Mouse (Mus musculus) spleen, embryonic (tissue): ENCODE data around the gene Ccdc102a.
"Not testable (repeated sequence)": the region's sequence is repeated elsewhere in the genome, so short reads cannot be mapped to it uniquely, and the experiment has no call there.

Source experiments
- CTCF ChIA-PET: fragments of 350-600 bp; sonication (Branson Sonifier 250); formaldehyde crosslinking; loops from one replicate; lab custom pipeline; 2022; lab: Charles Lee

The Ccdc102a gene

DNA sequence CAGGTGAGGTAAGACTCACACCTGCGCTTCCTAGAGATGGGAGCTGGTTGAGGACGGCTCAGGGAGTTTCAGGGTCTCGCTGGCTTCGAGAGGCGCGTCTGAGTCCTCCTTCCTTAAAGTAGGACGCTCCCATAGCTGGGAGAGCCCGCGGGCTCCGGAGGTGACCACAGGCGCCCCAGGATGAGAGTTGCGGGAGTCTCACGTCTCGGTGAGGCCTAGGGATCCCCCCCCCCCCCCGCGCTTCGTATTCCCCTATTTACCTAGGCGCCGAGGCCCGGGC, 42.1 kb downstream of the Ccdc102a start:
- CTCF ChIA-PET, result interaction anchor here (1.7 kb wide), 1 partner anchor 36 kb away, joined by 4 read pairs; no protein-coding TSS in a partner anchor

DNA sequence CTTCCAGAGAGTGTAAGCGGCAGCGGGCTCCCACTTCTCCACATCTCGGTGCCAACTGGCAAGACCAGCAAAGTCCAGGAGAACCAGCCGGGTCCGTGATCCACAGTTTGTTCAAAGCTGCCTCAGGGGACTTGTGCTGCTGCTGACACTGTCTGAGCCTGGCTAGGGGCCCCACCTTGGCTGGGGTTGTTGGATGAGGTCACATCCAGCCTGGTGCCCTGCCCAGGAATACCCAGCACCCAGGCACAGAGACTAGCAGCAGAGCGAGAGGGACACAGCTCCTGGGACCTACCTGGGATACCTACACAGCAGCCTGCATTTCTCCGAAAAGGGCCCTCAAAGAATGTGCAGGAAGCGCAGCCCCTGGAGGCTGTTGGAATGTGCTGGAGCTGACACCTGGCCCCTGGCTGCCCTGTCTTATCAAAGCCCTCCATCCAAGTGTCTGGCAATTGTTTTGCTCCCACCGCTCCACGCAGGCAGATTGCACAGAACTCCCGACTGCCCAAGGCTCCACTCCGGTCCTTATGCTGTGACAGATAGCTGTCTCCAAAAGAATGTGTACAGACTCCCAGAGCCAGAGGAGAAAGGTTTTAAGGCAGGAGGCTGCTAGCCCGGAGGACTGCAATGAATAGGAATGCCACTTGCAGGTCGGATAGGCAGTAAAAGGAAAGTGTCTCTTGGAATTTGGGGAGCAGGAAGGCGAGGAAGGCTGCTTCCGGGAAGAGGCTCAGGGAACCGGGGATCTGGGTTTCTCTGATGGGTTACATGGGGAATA, 42.6 kb downstream of the Ccdc102a start:
- CTCF ChIA-PET, result interaction anchor here (0.5 to 1.7 kb wide), 5 partner anchors 14 to 276 kb away, joined by 3 to 4 read pairs (median 3); no protein-coding TSS in a partner anchor

DNA sequence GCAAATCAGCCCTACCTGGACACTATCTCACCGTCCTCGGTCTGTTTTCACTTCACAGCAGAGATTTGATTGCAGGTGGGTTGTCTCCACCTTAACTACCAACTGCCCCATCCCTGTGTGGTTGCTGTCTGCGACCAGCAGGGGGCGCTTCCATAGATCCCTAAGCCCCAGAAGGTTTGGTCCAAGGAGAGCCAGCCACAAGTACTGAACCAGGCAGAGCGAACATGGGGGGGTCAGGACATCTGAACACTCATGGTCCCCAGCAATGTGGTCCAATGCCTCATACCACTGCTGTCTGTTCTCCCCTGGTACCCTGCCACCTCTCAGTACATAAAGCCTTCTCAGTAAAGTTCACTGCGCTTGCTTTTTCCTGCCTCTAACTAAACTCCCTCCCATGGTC, 43.5 kb downstream of the Ccdc102a start:
- CTCF ChIA-PET, result interaction anchor here (0.7 to 1.7 kb wide), 3 partner anchors 13 to 249 kb away, joined by 3 to 4 read pairs (median 3); no protein-coding TSS in a partner anchor

DNA sequence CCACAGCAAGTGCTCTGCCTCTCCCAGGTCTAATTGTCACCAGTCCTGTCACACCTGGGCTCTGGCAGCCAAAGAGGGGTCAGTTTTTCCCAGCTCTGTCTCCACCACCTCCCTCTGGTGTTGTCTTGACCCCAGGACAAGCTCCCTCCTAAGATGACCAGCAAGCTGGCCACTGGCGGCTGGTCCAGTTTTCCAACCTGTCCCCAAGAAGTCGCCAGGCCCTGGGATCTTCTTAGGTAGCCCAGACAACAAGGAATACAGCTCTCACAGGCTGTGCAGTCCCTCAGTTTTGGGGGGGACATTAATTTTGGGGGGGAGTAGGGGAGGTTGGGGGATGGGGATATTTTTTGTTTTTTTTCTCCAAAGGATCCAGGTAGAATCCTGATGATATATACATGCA, 45.3 kb downstream of the Ccdc102a start:
- CTCF ChIA-PET, result interaction anchor here (0.6 kb wide), 1 partner anchor 767 kb away, joined by 3 read pairs; no protein-coding TSS in a partner anchor

DNA sequence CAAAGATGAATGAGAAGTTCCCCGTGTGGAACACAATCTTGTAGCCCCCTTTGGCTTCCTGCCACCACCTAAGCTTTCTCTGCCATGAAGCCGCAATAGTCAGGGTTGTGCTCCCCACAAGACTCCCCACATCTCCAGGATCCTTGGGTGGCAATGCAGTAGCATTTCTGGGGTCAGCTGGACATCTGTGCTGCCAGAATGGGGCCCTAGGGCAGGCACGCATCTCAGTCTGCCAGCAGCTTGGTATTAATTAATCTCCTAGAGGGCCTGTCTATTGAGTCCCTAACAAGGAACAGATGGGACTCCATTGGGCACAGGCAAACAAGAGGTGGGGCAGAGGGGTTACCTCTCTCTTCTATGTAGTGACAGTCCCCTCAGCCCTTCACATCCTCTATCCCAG, 45.7 kb downstream of the Ccdc102a start:
- CTCF ChIA-PET, result interaction anchor here (0.6 kb wide), 1 partner anchor 767 kb away, joined by 3 read pairs; no protein-coding TSS in a partner anchor

DNA sequence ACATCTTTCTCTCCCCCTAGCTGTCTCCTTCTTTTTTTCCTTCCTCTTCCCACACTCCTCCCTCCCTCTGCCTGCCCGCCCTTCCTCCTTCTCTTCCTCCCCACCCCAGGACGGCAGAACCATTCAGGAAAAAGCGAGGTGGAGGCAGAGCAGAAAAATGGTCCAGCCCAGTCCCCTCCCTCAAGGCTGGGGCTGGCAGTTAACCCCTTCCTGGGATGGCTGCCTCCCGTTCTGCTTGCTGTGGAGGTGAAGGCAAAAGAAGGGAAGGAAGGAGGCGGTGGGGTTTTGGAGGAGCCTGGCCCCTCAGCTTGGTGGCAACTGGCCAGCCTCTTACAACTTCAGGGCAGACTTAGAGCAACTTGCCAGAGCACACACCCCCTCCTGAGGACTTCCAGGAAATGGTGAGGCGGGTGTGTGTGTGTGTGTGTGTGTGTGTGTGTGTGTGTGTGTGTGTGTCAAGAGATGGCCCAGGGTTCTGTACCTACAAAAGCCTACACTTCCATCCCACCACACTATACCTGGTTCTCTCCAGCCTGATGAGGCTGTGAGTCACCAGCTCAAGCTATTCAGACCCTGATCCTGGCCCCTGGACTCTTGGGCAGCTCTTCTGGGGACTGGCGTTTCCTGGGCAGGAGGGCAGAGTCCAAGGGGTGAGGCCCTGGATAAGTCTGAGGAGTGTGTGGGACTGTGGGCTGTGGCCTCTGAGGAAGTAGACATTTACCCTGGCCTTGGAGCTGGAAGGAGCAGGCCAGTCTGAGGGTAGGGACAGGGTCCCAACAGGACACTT, 46.6 kb downstream of the Ccdc102a start:
- CTCF ChIA-PET, result no interaction called here

DNA sequence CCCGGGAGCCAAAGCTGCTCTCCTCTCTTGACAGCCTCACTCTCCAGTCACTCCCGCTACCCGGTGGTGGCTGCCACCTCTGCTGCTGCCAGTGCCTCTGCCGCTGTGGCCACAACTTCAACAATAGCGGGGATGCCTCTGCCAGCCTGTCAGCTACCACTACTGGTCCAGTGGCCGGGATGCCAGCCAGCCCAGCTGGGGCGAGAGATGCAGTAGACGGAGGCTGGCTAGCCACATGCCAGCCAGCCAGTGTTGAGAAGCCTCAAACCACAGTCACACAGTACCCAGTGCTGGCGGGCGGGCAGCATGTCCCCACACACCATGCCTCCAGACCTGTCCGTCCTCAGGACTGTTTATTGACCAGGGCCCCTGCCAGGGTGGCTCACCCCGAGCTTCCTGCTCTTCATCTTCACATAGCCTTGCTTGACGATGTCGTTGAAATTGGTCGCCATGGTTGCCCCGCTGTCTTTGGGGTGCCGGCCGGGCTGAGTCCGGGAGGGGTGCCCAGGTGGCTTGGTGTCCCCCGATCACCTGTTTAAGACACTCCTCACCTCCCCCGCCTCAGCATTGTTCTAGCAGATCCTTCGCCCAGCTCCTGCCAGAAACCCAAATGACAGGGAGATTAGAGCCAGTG, 47.3 kb downstream of the Ccdc102a start:
- CTCF ChIA-PET, result no interaction called here

DNA sequence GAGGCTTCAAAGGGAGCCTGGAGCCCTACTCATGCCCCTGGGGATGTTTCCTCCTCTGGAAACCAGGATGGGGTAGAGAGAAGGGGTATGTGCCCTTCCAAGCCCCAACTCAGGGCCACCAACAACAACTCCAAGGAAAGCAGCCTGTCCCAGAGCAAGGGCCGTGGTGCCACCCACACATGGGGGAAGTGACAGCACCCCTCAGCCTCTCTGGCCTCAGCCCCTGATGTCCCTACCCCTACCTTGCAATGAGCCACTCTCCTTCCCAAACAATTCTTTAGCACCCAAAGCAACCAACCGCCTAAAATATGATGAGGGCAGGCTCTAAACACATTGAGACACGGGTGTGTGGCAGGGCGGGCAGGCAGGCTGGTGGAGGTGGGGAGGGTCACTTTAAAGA, 47.9 kb downstream of the Ccdc102a start:
- CTCF ChIA-PET, result no interaction called here

DNA sequence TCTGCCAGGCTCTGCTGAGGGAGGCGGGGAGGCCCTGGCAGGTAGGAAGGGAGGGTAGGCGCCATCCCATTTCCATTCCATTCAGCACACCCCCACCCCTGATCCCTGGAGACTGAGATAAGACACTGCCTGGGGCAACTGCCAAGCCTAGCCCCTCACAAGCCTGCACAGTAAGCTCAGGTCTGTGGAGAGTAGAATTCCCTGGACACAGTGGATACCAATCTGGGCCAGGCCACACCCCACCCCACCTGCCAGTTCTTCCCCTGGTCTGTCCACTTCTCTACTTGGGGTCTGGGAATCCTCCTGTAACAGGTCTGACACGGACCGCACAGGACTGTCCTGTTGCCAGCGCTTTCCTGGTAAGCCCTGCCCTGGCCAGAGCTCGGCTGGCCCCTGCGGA, 48.8 kb downstream of the Ccdc102a start:
- CTCF ChIA-PET, result no interaction called here

DNA sequence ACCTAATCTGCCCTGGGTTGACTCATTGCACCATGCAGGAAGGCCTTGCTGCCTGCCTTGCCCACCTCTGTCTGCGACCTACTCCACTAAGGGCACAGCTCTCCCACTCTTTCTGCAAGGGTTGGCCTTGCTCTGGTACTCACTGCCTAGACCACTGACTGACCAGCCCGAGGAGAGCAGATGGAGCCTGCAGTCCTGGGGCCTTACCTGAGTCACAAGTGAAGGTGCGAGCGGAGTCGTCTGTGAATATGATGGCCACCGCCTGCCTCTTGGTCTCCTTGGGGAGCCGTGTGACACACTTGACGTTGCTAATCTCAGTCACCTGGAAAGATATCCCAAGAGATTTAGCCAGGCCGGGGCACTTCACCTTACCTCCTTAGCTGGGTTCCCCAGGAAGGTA, 51.0 kb downstream of the Ccdc102a start:
- CTCF ChIA-PET, result no interaction called here

DNA sequence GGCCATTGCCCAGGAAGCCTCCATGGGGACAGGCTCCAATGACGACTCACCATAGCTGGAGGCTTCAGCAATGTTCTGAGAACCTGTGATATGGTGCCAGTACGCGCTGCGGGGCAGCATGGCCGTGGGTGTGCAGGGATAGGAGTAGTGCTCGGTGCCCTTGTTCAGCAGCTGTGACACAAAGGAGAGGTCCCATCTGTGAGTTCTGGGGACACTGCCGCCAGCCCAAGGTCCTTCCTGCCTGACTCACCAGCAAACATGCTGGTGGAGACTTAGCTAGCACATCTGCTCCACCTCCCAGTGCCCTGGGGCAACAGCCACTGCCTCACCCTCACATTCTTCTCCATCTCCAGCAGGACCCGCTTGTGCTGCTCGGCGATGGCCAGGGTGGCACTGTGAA, 52.6 kb downstream of the Ccdc102a start:
- CTCF ChIA-PET, result no interaction called here

DNA sequence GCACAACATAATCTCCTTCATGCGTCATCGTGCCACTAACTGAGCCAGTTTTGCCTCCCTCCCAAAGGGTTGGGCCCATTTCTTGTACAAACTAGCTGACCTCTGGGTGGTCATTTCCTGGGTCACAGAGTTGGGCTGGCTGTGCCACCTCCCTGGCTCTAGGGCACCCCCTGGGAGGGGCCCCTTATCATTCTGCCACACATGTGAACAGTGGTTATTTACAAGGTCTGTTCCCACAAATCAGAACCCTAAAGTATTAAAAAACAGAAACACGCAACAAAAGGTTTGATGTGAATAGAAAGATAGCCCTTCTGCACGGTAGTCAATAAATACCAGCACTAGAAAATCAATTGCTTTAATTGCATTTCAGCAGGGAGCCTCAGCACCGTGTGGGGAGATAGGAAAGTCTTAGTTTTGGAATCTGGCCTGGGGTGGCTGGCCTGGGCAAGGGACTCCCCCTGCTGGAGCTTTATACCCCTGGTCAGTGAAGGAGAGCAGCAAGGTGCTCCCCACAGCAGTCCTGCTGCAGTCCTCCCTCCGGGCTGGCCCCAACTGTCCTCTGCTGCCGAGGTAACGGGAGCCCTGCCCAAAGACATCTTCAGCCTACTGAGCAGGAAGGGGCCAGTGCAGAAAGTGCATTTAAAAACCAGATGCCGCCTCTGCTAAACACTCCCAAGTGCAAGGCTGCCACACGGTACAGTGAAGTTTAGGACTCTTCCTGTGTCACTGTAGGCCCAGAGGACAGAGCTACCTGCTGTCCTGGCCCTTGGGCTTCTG, 53.8 kb downstream of the Ccdc102a start:
- CTCF ChIA-PET, result no interaction called here

DNA sequence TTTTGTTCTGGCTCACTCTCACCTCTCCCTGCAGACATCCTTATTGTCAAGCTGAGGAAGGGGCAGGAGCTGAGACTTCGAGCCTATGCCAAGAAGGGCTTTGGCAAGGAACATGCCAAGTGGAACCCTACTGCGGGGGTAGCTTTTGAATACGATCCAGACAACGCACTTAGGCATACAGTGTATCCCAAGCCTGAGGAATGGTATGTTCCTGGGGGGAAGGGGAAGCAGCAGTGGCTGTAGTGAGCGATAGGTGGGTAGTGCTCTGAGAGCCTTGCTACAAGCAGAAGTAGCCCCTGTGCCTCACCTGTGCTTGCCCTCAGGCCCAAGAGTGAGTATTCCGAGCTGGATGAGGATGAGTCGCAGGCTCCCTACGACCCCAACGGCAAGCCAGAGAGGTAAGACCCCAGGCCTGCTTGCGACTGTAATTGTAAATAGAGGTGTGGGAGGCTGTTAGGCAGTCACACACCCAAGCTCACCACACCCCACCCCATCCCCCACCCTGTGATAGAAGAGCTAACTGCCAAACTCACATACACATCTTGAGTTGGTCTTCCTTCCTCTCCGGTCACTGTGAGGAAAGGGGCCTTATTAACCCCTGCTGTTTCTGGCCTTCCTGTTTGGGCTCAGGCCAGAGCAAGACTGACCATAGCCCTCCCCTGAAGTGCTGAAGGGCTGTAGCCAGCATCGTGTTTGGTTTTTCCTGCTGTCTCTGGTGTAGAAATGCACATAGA, 55.2 kb downstream of the Ccdc102a start:
- CTCF ChIA-PET, result interaction anchor here (0.6 to 0.7 kb wide), 2 partner anchors 48 to 87 kb away, joined by 4 to 5 read pairs; no protein-coding TSS in a partner anchor

DNA sequence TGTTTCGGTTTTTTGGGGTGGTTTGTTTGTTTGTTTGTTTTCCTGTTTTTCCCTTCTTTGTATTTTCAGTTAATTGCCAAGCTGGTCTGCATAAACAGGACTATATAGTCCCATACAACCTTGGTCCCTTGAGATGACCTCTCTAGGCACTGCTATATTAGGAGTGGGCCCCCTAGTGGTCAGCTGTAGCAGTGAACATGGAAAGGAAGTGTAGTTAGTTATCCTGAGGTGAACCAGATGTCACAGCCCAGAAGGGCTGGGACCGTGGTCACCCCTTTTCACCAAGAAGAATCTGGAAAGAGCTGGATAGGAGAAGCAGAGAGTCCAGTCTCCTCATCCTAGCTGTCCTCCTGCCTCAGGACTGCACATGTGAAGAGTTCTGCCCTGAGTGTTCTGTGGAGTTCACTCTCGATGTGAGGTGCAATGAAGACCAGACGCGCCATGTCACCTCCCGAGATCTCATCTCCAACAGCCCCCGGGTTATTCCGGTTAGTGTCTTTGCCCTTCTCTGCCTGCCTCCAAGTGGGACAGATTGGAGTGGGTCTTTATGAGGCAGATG, 56.5 kb downstream of the Ccdc102a start:
- CTCF ChIA-PET, result interaction anchor here (1.1 kb wide), 1 partner anchor 13 kb away, joined by 3 read pairs; no protein-coding TSS in a partner anchor

DNA sequence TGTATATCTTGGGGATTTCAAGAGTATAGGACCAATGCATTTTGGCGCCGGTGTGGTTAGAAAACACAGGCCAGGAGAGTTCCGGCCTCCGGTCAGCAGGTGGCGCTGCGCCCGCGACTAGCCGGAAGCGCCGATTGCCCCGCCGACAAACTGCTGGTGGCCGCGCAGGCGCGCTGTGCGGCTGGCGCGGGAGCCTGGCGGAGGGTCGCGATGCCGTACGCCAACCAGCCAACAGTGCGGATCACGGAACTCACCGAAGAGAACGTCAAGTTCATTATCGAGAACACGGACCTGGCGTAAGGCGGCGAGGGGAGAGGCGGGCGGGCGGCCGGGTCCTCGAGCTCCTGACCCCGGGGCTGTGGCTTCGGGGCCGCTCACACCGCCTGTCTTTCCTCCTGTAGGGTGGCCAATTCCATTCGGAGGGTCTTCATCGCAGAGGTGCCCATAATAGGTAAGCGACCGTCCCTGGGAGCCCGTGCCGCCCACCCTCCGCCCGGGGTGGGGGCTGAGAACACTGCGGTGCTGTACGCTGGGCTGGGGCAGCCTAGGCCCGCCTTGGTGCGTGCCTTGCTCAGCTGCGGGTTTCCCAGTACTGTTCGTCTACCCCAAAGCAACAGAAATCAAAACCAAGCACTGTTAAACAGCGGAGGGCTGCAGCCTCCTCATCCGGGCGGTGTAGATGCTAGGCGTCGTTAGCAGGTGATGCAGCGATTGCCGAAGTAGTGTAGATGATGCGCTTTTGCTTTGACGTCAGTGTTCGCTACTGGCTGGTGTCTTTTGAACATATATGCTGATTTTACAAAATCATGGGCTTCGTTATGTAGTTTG, 60.3 kb downstream of the Ccdc102a start, which contains the start of gene Polr2c:
Gene Polr2c (plus strand): TSS at position 105 of the 828 bp plus-strand sequence.
- CTCF ChIA-PET, result no interaction called here

DNA sequence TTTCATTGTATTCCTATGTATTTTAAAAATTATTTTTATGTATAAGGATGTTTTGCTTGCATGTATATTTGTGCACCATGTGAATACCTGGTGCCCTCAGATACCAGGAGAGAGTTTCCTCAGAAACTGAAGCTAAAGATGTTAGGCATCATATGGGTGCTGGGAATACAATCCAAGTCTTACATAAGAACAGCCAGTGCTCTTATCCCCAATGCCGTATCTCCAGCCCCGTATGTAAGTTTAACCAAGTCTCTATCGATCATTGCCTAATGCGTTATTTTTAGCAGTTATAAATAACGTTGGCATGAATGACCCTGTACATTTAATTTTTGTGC, 60.9 kb downstream of the Ccdc102a start:
- CTCF ChIA-PET, result no interaction called here

DNA sequence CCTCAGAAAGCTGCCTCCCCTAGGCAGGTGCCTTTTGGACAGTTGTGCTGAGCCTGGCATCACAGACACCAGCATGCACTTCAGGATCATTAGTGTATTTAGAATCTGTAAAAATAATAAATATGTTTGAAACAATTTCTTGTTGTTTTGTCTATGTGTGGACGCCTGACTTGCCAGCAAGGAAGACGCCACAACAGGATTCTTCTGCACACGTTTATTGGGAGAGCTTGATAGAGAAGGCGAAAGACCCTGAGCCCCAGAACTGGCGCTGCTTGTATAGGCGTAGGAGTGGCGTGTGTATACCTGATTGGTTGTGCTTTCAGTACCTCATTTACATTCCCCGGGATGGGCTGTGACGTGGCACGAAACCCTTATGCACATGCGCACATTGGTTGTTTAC, 63.1 kb downstream of the Ccdc102a start:
- CTCF ChIA-PET, result not testable (repeated sequence)
